Mouse (Mus musculus): ENCODE data around the gene Mtif3.
"Not testable (repeated sequence)": the region's sequence is repeated elsewhere in the genome, so short reads cannot be mapped to it uniquely, and the experiment has no call there.

The Mtif3 gene

GRCm38 (mm10) chr5:146954576-146954975 is 9.0 kb downstream of the Mtif3 start:
- no peak for DNase-seq (ENCODE audit: low spot score in 2 of 2)

DNA sequence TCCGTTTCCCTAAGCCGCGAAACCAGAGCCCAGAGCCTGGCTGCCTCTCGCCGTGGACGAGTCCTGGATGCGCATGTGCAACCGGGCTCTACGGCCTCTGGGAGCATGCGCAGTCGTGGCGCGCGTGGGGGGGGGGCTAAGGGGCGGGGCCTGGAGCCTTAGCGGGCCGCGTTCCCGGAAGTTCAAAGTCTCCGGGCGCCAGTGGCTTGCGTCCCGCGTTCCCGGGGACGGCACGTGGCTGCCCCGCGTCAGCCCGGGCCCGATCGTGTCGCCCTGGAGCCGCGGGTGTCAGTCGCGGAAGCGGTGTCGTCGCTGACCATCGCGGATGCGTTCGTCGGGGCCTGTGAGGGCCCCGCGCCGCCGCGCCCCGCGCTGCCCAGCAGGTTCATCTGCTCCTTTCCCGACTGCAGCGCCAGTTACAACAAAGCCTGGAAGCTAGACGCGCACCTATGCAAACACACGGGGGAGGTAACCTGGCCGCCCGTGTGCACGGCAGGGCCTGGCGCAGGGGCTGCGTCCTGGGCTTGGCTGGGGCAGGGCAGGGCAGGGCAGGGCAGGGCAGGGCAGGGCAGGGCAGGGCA is 15.0 kb downstream of the Mtif3 start, which contains the start of gene Gtf3a:
Gene Gtf3a (plus strand): TSS at position 150 of the 581 bp plus-strand sequence.
- peak; percentile 54 to 78 for DNase-seq (ENCODE audit: low spot score in 2 of 2)

- DNase-seq (ENCODE audit: low spot score in 2 of 2), result no peak
These were observed 15.5 kb downstream of the Mtif3 start for GRCm38 (mm10) chr5:146948041-146948507.

DNA sequence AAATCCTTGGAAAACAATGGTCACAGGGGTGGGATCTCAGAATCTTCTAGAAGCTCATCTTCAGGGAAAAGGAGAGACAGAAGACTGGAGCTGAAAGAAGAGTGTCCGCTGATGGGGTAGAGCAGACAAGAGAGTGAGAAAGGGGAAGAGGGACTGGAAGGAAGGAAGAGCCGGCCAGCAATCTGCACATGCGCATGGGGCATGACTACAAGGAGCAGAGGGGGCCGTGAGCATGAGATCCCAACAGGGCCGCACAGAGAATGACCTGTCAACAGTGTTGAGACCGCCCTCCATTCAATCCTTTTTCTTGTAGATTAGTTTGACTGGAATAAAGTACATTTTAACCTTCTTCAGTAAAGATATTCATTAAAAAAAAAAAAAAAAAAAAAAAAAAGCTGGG is 16.1 kb downstream of the Mtif3 start:
- DNase-seq (ENCODE audit: low spot score in 2 of 2), result no peak

DNA sequence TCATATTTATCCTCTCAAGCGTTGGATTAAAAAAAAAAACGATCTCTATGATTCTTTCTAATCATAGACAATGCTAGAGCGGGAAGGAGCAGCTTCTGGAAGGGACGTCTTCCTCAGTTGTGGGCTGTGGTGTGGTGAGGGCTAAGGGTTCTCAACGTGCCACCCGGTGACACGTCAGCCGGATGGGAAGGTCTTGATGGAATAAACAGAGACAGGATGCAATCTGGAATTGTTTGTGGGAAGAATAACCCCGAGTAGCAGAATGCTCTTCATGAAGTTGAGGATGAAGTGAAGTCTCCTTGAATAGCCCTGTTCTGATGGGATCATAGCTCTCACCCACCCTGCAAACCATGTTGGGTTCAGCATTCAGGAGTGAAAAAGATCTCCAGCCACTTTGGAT is 16.9 kb downstream of the Mtif3 start:
- DNase-seq (ENCODE audit: low spot score in 2 of 2), result no peak

GRCm38 (mm10) chr5:146944568-146944967 is 19.0 kb downstream of the Mtif3 start:
- DNase-seq (ENCODE audit: low spot score in 2 of 2), result no peak

DNA sequence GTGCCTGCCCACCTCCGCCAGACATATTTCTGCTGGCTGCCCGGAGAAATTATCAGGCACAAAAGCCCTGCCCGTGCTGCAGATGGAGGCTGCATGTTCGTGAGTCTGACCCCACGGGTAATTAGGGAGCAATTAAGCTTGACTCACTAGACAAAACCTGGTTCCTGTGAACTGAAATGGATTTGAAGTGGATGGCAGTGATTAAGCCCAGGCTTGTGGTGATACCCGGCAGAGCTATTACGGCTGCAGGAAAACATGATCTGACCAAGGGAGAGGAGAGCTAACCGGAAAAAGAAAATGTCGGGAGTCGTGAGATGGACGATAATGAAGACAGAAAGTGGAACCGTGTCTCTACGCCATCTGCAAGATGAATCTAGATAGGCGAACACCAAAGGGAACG is 20.6 kb downstream of the Mtif3 start:
- DNase-seq (ENCODE audit: low spot score in 2 of 2), result no peak

GRCm38 (mm10) chr5:146941939-146942338 is 21.7 kb downstream of the Mtif3 start:
- not testable (repeated sequence) for DNase-seq (ENCODE audit: low spot score in 2 of 2)

- DNase-seq (ENCODE audit: low spot score in 2 of 2), result peak in 1 of 2 experiments; percentile 28
These were observed 23.4 kb downstream of the Mtif3 start for GRCm38 (mm10) chr5:146940219-146940618.

- peak in 1 of 2 experiments; percentile 69 for DNase-seq (ENCODE audit: low spot score in 2 of 2)
These were observed 24.3 kb downstream of the Mtif3 start for GRCm38 (mm10) chr5:146939109-146939796.

GRCm38 (mm10) chr5:146937541-146938503 is 25.8 kb downstream of the Mtif3 start:
- DNase-seq (ENCODE audit: low spot score in 2 of 2), result no peak

GRCm38 (mm10) chr5:146933466-146933865 is 30.1 kb downstream of the Mtif3 start:
- no peak for DNase-seq (ENCODE audit: low spot score in 2 of 2)

- DNase-seq (ENCODE audit: low spot score in 2 of 2), result peak in 1 of 2 experiments; percentile 5
These were observed 31.6 kb downstream of the Mtif3 start for GRCm38 (mm10) chr5:146931904-146932553.

- no peak for DNase-seq (ENCODE audit: low spot score in 2 of 2)
These were observed 32.2 kb downstream of the Mtif3 start for GRCm38 (mm10) chr5:146931422-146931821.

DNA sequence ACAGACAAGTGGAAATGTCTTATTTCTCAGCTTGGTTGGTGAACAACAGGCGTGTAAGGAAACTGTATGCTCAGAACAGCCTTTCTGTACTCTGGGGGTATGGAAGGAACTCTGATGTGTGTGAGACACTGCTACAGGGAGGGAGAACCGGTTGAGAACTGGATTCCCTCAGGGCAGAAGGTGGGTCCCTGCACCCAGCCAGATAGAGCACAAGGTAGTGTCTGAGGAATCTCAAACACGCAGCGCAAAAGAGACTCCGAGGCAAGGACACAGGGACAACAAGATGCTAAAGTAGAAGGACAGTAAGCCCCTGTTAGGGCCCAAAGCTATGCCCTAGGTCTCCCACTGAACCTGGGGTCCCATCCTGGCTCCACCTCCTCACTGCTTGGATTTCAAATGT is 36.9 kb downstream of the Mtif3 start:
- DNase-seq (ENCODE audit: low spot score in 2 of 2), result no peak

- no peak for DNase-seq (ENCODE audit: low spot score in 2 of 2)
These were observed 40.1 kb downstream of the Mtif3 start for GRCm38 (mm10) chr5:146923547-146923946.

- DNase-seq (ENCODE audit: low spot score in 2 of 2), result no peak
These were observed 42.4 kb downstream of the Mtif3 start for GRCm38 (mm10) chr5:146921224-146921623.

DNA sequence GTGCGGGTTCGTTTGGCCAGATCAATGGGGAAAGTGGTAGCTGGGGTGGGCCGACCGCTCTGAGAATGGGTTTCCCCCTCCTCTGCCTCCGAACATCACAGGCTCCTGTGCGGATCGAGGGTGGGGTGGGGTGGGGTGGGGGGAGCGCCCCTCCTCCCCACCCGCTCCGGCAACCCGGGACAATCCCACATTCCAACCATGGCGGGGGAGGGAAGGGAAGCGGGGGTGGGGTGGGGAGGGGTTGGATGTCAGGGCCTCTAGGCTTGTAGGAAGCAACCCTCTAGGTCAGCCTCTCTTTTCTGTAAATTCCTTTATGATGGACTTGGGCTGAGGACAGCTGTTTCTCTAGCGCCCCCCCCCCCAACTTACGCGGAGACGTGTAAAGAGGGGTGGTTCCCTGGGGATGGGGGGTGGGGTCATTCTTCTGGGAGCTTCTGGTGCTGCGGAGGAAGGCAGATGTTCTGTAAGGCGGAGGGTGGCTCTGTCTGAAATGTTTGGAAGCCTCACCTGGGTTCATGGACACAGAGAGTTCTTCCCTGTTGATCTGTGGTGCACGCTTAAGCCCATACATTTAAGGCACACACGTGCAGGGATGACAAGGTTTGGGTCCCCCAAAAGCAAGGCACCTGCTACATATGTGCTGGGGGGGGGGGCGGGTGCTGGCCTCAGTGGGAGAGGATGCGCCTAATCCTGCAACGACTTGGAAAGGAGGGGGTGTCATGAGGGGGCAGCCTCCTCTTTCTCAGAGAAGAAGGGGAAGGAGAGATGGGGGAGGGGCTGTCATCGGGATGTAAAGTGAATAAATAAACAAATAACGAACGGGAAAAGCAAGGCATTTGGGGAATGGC is 43.1 kb downstream of the Mtif3 start:
- DNase-seq (ENCODE audit: low spot score in 2 of 2), result no peak

DNA sequence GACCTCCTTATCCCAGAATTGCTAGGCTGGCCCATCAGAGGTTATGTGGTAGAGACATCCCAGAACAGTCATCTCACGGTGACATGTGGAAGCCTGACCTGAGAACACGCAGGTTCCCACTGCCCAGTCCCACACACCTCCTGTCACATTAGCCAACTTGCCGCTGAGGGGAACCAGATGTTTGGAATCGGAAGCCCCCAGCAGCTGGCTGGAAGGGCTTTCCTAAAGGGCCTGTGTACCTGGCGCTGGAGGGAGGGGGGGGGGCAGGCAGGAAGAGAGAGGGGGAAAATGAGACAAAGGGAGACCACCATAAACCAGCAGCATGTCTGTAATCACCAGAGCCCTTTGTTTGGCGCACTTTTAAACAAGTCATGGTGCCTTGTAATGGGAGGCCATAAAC is 43.7 kb downstream of the Mtif3 start:
- DNase-seq (ENCODE audit: low spot score in 2 of 2), result no peak

DNA sequence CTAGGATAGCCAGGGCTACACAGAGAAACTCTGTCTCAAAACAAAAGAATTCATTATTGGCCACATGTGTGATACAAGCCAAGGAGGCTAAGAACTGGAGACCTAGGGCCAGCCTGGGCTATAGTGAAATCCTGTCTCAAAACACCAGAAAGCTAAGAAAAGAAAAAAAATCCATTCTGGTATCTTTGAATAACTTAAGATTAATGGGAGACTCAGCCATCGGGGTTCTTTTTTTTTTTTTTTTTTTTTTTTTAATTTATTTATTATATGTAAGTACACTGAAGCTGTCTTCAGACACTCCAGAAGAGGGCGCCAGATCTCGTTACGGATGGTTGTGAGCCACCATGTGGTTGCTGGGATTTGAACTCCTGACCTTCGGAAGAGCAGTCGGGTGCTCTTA is 46.2 kb downstream of the Mtif3 start:
- not testable (repeated sequence) for DNase-seq (ENCODE audit: low spot score in 2 of 2)

DNA sequence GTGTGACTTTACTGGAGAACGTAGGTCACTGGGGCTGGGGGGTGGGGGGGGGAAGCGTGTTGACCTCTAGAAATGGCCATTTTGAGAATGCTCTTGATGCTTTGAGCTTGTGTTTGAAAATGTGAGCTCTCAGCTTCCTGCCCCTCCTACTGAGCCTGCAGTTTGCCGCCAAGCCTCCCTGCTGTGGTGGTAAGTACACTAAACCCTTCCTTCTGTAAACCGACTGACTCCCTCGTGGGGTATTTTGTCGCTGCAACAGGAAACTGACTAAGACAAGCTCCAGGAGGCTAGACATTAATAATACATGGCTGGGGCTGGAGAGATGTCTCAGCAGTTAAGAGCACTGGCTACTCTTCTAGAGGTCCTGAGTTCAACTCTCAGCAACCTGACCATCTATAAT is 46.8 kb downstream of the Mtif3 start:
- no peak for DNase-seq (ENCODE audit: low spot score in 2 of 2)

Data from cerebellum, postnatal 4 days (tissue).